Mouse (Mus musculus): ENCODE measurements at regions not wholly inside any gene's neighbourhood (a gene's known extent, or its start where the extent isn't known, plus 50 kb on each side); places are given as distances from the start of the nearest gene placed in this dataset.
"Not testable (repeated sequence)": the region's sequence is repeated elsewhere in the genome, so short reads cannot be mapped to it uniquely, and the experiment has no call there.

DNA sequence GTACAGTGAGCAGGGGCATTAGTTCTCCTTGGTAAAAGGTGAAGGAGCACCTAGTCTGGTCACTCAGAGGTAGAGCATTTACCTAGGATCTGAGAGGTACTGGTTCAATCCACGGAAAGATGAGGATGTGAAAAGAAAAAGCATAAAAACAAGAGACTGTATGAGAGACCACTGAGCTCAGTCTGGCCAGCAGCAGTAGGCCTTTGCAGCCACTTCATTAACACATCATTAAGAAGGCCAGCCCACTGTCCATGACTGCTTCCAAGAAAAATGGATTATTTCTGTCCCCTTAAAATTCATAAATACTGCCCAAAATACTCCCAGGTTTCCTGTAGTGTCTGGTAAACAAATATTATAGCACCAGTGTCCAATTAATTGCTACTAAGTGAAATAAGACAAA is 499.3 kb upstream of the 4930578C19Rik start:
- no peak for DNase-seq

DNA sequence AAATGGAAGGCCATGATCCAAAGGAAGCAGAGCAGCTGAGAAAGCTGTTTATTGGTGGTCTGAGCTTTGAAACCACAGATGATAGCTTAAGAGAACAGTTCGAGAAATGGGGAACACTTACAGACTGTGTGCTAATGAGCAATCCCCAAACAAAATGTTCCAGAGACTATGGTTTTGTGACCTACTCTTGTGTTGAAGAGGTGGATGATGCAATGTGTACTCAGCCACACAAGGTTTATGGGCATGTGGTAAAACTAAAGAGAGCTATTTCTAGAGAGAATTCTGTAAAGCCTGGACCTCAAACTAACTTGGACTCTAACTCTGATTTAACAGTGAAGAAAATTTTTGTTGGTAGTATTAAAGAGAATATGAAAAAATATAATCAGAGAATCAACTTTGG is 481.4 kb upstream of the 4930578C19Rik start:
- no peak for DNase-seq

DNA sequence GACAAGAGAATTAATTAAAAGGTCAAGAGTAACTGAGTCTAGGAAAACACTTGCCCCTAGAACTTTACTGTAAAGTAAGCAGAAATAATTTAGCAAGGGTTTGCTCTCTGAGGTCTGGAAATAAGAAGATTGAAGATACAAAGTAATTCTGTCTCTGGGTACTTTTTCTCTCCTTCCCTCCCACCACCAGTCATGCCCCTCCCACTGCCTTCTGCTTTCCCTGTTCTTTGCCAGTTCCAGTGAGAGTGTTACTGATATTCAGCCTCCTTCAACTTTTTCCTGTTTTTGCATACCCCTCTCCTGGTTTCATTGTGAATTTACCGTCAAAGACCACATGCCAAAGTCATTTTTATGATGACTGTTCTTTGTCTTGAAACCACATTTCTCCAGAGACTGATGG is 472.1 kb upstream of the 4930578C19Rik start:
- DNase-seq: no peak

DNA sequence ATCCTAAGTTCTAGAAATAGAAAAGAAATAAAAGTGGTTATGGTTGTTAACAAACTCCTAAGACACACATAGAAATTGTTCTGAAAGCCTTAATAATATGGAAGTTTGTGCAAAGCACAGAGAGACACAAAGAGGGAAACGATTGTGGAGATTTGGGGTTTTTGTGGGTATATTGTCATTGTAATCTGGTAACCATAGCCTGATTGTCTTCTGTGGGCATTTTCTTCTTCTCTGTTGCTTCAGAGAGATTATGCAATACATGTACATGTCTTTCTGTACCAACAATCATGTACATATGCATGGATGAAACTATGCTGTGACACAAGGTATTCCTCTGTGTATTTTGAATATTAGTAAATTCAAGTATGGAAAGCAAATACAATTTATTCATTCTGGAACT is 461.9 kb upstream of the 4930578C19Rik start:
- no peak for DNase-seq

GRCm38 (mm10) chrX:18921366-18922092 is 460.3 kb upstream of the 4930578C19Rik start:
- no peak for DNase-seq

- no peak for DNase-seq
These were observed 421.6 kb upstream of the 4930578C19Rik start for GRCm38 (mm10) chrX:18882784-18883171.

DNA sequence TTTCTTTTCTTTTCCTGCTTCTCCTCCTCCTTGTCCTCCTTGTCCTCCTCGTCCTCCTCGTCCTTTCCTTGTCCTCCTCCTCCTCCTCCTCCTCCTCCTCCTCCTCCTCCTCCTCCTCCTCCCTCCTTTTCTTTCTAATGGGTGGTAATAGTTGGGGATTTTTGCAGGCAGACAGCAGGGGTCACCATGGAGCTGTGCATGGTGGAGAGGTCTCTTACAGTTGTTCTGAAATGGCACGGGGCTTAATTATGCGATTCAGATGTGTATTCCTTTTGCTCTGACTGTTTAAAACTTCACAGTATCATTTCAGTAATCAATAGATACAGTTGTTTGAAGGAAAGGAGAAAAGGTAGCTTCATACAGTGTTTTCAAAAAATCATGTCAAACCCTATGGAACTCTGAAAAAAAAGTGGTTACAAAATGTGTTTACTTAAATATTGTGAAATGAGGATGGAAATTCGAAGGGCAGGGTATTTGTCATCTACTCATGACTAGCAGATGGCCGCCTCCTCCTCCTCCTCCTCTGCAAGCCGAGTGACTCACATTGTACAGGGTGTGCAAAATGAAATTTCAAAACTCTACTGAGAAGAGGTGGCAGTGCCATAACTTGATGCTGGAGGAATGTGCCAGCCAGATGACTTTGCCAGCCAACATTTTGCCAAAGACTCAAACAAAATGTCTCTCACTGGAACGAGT is 421.0 kb upstream of the 4930578C19Rik start:
- peak; percentile 42 to 51 for DNase-seq

DNA sequence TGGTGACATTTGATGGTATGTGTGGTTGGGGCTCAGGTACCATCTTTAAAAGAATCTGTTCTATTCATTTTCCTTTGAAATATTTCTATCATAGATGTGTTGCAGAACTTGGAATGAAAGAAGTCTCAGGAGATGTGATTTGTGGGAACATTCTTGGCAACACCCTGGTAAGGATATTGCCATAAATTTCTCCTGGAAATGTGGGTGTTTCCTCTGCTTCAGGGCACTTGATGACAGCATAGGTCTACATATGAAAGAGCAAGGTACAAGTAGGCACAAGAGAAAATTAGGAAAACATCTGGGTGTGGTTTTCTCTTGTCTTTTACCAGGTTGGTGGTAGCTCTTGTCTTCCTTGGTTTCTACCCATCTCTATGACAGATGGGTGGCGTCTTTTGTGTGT is 414.5 kb upstream of the 4930578C19Rik start:
- no peak for DNase-seq

DNA sequence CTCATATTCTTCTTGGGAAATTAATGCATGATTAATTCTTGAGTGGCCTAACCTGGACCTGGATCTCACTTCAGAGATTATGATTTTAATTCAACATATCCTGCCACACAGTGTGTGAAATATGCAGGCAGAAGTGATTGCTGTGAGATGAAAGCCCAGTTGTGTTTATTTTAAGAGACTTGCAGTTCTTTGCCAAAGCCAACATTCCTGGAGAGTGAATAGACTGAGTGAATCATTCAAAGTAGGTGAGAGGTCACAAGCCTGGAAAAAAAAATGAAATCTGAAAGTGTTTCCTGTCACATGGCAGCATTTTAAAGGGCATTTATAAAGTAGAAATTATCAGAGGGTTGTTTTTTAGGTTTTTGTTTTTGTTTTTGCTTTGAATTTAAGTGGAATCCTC is 412.9 kb upstream of the 4930578C19Rik start:
- DNase-seq: no peak

- no peak for DNase-seq
These were observed 377.5 kb upstream of the 4930578C19Rik start for GRCm38 (mm10) chrX:18838668-18839067.

DNA sequence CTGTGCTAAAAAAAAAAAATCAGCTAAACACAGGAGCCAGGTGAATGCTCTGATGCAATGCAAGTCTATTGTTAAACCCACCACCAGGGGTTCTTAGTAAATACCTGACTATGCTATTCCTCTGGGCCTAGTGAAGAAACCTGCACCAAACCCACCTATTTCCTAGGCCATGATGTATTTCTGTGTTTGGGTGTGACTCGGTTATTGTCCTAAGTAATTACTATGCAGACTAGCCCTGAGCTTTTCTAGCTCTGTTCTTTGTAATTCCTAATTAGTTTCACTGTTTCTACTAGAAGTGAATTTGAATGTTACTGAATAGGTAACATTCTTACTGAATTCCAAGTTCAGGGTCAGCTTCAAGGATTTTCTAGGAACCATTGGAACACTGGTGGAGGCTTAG is 363.8 kb upstream of the 4930578C19Rik start:
- not testable (repeated sequence) for DNase-seq

DNA sequence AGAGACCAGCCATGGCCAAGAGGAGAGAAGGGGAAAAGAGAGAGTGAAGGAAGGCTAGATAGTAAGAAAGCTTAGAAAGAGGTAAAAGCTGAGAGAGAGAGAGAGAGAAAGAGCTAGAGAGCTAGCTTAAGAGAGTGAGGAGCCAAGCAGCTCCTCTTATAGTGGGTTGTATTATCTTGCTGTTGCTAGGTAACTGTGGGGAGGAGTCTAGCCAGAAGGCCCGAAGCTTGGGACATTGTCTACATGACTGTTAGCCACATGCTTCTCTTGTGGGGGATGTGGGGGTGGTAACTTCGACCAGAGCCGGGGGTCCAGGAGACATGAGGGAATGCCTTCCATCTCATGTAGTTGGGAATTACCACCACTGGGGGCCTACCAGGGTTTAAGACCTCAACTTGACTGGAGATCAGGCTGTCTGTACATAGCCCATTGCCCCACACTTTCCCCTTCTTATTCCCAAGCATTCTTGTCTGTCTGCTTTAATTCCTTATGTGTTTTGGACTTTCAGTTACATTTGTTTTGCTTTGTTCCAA is 353.3 kb upstream of the 4930578C19Rik start:
- DNase-seq: no peak
